Mouse (Mus musculus) kidney, postnatal 0 days (tissue): ENCODE data around the gene Tmub2. TPM values are rescaled to one million over a fixed set of nuclear protein-coding genes. Genes with fewer than 3 reads are reported as not detected.

Source experiments
- ATAC-seq: fragments of 200-750 bp; cut with Nextera tagmentation; replicated peaks from 2 replicates; pipeline ENCODE4 v1.8.0; 2017; ENCODE audit warnings: low read depth, moderate number of reproducible peaks, moderate TSS enrichment, moderate library complexity; ENCODE audit not compliant: low FRiP score
- DNase-seq: peaks from one replicate; pipeline ENCODE4 v3.0.0-alpha.2; 2016; ENCODE audit warnings: low spot score
- H3K27ac ChIP-seq: fragments of 300-500 bp; sonication (generic); 2 replicates; pipeline ENCODE4 v1.5.1; 2014; ENCODE audit warnings: mild to moderate bottlenecking
- H3K27me3 ChIP-seq: fragments of 300-500 bp; sonication (generic); 2 replicates; pipeline ENCODE4 v1.6.1; 2014; ENCODE audit warnings: low read length, mixed read lengths; ENCODE audit not compliant: insufficient read depth
- H3K36me3 ChIP-seq: fragments of 300-500 bp; sonication (generic); 2 replicates; pipeline ENCODE4 v1.6.1; 2014; ENCODE audit warnings: low read length, mixed read lengths; ENCODE audit not compliant: insufficient read depth
- H3K4me1 ChIP-seq: fragments of 300-500 bp; sonication (generic); replicated peaks from 2 replicates; pipeline ENCODE4 v1.6.1; 2014; ENCODE audit warnings: antibody characterized with exemption, low read length, mixed read lengths; ENCODE audit not compliant: insufficient read depth
- H3K4me2 ChIP-seq: fragments of 300-500 bp; sonication (generic); 2 replicates; pipeline ENCODE4 v1.6.1; 2014; ENCODE audit warnings: mild to moderate bottlenecking, low read length, moderate library complexity, mixed read lengths
- H3K4me3 ChIP-seq: fragments of 300-500 bp; sonication (generic); replicated peaks from 2 replicates; pipeline ENCODE4 v1.5.1; 2014; ENCODE audit warnings: low read depth, low read length
- H3K9ac ChIP-seq: fragments of 300-500 bp; sonication (generic); 2 replicates; pipeline ENCODE4 v1.6.1; 2014; ENCODE audit warnings: low read depth, low read length
- H3K9me3 ChIP-seq: fragments of 300-500 bp; sonication (generic); replicated peaks from 2 replicates; pipeline ENCODE4 v1.6.1; 2016; ENCODE audit warnings: low read length, inconsistent platforms, mixed read lengths
- CTCF ChIP-seq: IDR thresholded peaks from 2 replicates; pipeline ENCODE4 v1.5.1; 2016; ENCODE audit warnings: antibody characterized with exemption, low read depth, mild to moderate bottlenecking, moderate library complexity
- WGBS: fragments of 180-500 bp; shearing (Covaris S2); extraction: QIAGEN DNeasy Blood & Tissue Kit; methylation state at CpG from one replicate; pipeline ENCODE4 v1.1.7; 2014; 5-methylcytosine and 5-hydroxymethylcytosine counted together
- polyA plus RNA-seq: library from polyadenylated mRNA; unstranded; fragments of >200 nt; fragmentation: Nextera tagmentation; extraction: Ambion mirVana; gene quantifications from 2 replicates; pipeline ENCODE4 v1.2.1, GENCODE M21; 2015

The Tmub2 gene
- polyA plus RNA-seq: 46.1 and 49.1 TPM in 2 replicates

DNA sequence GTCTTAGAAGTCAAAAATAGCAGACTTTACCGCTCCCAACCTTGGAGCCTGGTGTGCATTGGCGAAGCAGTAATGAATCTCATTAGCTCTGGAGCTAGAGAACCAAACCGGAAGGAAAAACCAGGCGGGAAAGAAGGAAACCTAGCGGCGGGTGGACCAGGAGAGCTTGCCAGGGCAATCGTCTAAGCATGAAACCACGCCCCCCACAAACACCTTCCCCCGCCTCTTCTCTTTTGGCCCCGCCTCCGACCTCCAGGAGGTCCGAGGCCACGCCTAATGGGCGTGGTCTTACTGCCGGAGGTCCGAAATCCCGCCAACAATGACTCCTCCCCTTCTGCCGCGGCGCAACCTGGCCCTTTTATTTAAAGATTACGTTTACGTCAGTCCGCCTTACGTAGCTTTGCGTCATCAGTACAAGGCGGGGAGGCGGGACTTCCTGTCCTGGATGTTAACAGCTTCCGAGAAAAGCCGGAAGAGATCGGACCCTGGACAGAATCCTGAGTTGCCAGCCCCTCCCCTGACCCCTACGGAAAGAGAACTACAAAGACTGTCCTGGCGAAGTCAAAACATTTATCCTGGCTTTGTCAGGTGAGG lies at the start of gene Tmub2:
Gene Tmub2, plus strand, starts transcription at position 431 of the 594 bp plus-strand sequence.
- H3K9me3 ChIP-seq: no peaks in the 10 kb centered on the region
- peaks cover 8% of the 10 kb centered on the region for H3K4me1 ChIP-seq
- WGBS: under 1% methylated on average over 32 of the region's 32 CpGs
- peak within 1 kb of the TSS; percentile 81 for H3K9ac ChIP-seq
- H3K27ac ChIP-seq: peak within 1 kb of the TSS; percentile 75
- TF ChIP-seq CTCF: no peak; the same call in 1 of the 2 replicates
- H3K36me3 ChIP-seq: peaks cover 8% of the 10 kb centered on the region; the same call in 1 of the 2 replicates
- H3K27me3 ChIP-seq: no peaks in the 10 kb centered on the region
- DNase-seq: peak; percentile 100
- peak; percentile 91 for ATAC-seq
- H3K4me2 ChIP-seq: peak within 1 kb of the TSS; percentile 84
- H3K4me3 ChIP-seq: peak within 1 kb of the TSS; percentile 73

DNA sequence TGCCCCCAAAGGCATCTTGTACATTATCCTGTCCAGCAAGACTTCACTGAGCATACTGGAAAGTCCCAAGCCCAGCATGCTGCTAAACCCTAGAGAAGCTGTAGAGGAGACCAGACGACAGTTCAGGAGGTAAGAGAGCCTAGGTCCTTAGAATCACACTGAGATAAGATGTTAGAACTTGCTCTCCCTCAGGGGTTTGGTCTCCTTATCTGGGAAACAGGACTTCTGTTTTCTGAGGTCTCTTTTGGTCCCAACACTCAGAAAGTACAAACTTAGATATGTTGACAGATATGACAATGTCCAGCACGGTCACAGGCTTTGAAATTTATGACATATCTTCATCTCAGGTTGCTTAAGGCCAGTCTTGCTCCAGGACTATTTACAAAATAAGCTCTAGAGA lies 48.7 kb upstream of the Tmub2 start:
- Histone ChIP-seq H3K4me3 (no peak overlapping the region), H3K9ac (no peak overlapping the region), H3K9me3 (no peaks in the 10 kb centered on the region), H3K27ac (no peak overlapping the region), H3K36me3 (no peaks in the 10 kb centered on the region), H3K27me3 (no peaks in the 10 kb centered on the region), H3K4me2 (no peak overlapping the region), H3K4me1 (no peaks in the 10 kb centered on the region)
- 63% methylated on average over 2 of the region's 2 CpGs for WGBS
- no peak for DNase-seq
- ATAC-seq: no peak
- TF ChIP-seq CTCF: no peak

DNA sequence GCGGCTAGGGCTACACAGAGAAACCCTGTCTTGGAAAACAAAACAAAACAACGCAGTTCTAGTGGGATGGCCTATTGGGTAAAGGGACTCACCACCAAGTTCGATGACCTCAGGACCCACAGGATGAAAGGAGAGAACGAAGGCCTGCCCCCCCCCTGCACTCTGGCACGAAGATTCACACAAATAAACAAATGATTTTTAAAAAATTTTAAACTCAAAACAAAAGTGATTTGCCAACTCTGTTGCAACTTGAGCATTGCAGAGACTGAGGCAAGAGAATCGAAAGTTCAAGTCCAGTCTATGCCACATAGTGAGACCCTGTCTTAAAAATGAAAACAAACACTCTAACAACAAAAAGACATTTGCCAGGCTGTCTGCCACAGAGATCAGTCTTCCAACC lies 44.1 kb upstream of the Tmub2 start:
- H3K4me2 ChIP-seq: no peak overlapping the region
- no peak for TF ChIP-seq CTCF
- WGBS: 82% methylated on average over 6 of the region's 6 CpGs
- H3K9me3 ChIP-seq: no peaks in the 10 kb centered on the region
- H3K36me3 ChIP-seq: no peaks in the 10 kb centered on the region
- no peaks in the 10 kb centered on the region for H3K27me3 ChIP-seq
- peaks cover 9% of the 10 kb centered on the region; the same call in 1 of the 2 replicates for H3K4me1 ChIP-seq
- no peak overlapping the region for H3K4me3 ChIP-seq
- H3K27ac ChIP-seq: no peak overlapping the region
- DNase-seq (no peak), ATAC-seq (no peak)
- no peak overlapping the region for H3K9ac ChIP-seq

GRCm38 (mm10) chr11:102241246-102241645 lies 43.5 kb upstream of the Tmub2 start:
- no peak for ATAC-seq
- Histone ChIP-seq H3K9me3 (no peaks in the 10 kb centered on the region), H3K9ac (no peak overlapping the region), H3K4me2 (no peak overlapping the region), H3K27me3 (no peaks in the 10 kb centered on the region), H3K4me3 (no peak overlapping the region), H3K36me3 (no peaks in the 10 kb centered on the region), H3K27ac (no peak overlapping the region), H3K4me1 (peaks cover 9% of the 10 kb centered on the region; the same call in 1 of the 2 replicates)
- DNase-seq: no peak
- 81% methylated on average over 5 of the region's 5 CpGs for WGBS
- no peak for TF ChIP-seq CTCF

- WGBS: 55% methylated on average over 5 of the region's 5 CpGs
- H3K9ac ChIP-seq: no peak overlapping the region
- TF ChIP-seq CTCF: no peak
- H3K4me3 ChIP-seq: no peak overlapping the region
- H3K4me2 ChIP-seq: no peak overlapping the region
- no peak for ATAC-seq
- H3K9me3 ChIP-seq: no peaks in the 10 kb centered on the region
- no peaks in the 10 kb centered on the region for H3K36me3 ChIP-seq
- H3K27me3 ChIP-seq: no peaks in the 10 kb centered on the region
- H3K4me1 ChIP-seq: peaks cover 9% of the 10 kb centered on the region; the same call in 1 of the 2 replicates
- DNase-seq: no peak
- H3K27ac ChIP-seq: no peak overlapping the region
These were observed 42.9 kb upstream of the Tmub2 start for GRCm38 (mm10) chr11:102241874-102242273.

DNA sequence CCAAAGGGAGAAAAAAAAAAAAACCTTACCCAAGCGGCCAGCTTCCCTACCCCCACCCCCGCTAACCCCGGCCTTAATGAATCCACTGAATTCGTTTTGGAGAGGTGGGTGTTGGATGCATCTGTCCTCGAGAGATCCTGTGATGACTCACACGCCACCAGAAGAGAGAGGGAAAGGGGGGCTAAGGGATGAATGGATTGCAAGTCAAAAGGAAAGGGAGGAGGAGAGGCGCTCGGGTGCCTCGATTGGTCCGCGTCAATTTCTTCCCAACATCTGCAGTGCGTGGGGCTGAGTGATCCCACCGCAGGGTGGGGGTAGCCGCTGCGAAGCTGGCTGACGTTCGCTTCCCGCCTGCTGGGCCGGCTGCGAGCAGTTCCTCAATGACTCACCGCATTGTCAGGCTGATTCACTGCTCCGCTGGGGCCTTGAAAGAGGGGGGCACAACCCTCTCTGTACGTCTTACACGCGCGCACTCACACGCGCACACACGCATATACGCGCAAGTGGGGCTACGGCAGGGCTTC lies 39.7 kb upstream of the Tmub2 start:
- H3K9me3 ChIP-seq: no peaks in the 10 kb centered on the region
- 0 out of 2 replicates have a peak overlapping the region, but pooled peaks have one; percentile 13 for H3K9ac ChIP-seq
- H3K27me3 ChIP-seq: no peaks in the 10 kb centered on the region
- ATAC-seq (peak; percentile 50), DNase-seq (peak; percentile 83)
- no peaks in the 10 kb centered on the region for H3K36me3 ChIP-seq
- H3K27ac ChIP-seq: no peak overlapping the region
- H3K4me3 ChIP-seq: peak overlapping the region; percentile 21
- WGBS: 1% methylated on average over 32 of the region's 32 CpGs
- H3K4me1 ChIP-seq: peaks cover 16% of the 10 kb centered on the region; the same call in 1 of the 2 replicates
- peak overlapping the region; percentile 62 for H3K4me2 ChIP-seq
- peak; percentile 18; the same call in 1 of the 2 replicates for TF ChIP-seq CTCF
